Mouse (Mus musculus): Measurements from ENCODE around the gene Lpin1. TPM values are rescaled to one million over a fixed set of nuclear protein-coding genes. Genes with fewer than 3 reads are reported as not detected.

Lpin1 gene
- total RNA-seq, 4 experiments from 2014 or later, result 28.8 to 33.0 (median 30.9) TPM

GRCm38 (mm10) chr12:16528650-16529049 lies 82.1 kb downstream of the Lpin1 start:
- no peak for DNase-seq (ENCODE audit: low spot score in 2 of 2)

DNA sequence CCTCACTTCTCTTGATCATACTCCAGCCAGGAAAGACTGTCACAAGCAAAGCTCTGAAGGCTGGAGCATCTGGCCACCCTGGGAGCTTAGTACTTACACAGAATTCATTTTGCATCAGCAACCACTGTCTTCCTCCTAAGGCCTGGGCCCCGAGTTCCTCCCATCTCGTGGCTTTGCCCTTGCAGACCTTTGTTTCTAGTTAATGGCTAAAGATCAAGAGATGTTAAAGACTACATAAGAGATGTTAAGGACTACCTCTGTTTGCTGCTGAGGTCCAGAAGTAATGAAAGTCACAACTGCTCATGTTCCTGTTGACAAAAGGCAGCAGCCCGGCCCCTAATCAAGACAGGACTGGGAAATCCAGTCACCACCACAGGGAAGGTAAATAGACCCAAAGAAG lies 82.8 kb downstream of the Lpin1 start:
- DNase-seq (ENCODE audit: low spot score in 2 of 2), result no peak

- no peak for DNase-seq (ENCODE audit: low spot score in 2 of 2)
These were observed 83.9 kb downstream of the Lpin1 start for GRCm38 (mm10) chr12:16526862-16527261.

DNA sequence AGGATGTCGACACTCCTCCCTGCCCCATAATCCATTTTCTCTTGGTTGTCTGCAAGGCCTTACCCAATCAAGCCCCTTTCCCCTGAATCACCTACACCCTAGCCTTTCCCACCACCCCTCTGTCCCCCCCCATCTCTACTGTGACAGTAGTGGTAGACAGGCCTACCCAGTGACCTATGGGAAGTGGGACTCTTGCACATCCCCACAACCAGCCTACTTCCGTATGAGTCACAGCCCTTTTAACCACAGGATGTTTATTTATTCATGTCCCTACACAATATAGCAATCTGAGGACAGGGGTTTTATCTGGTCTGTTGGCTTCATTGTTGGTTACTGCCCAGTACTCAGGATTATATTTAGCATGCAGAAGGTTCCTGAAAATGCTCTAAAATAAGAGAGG lies 84.6 kb downstream of the Lpin1 start:
- DNase-seq (ENCODE audit: low spot score in 2 of 2), result no peak

GRCm38 (mm10) chr12:16515183-16515582 lies 95.6 kb downstream of the Lpin1 start:
- DNase-seq (ENCODE audit: low spot score in 2 of 2), result peak; percentile 26 to 49

- DNase-seq (ENCODE audit: low spot score in 2 of 2), result no peak
These were observed 97.8 kb downstream of the Lpin1 start for GRCm38 (mm10) chr12:16512991-16513390.

DNA sequence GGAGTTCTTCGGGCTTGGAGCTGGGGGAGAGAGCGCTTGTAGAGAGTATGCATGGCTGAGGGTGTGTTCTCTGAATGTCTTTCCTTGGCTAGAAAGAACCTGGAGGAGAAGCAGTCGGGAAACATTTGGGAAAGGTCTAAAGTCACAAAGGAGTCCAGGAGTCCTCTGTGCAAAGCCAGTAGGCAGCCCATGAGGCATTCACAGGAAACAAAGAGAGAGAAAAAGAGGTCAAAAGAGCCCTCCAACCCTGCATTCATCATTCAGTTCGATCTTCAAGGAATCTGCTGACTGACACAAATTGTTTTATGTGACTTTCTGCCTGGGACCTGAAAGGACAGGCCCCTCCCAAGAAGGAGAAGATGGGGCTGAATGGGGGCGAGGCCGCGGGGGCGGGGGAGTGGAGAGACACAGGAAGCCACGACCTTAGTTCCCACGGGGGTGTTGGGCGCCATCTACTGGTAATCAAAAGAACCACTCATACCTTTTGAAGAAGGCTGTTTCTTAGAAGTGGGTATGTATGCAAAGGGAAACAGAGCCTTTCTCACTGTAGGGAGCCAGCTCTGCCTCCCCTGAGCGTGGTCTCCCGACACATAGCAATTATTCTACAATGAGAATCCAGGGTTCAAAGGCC lies 101.5 kb downstream of the Lpin1 start:
- DNase-seq (ENCODE audit: low spot score in 2 of 2), result peak; percentile 40 to 45

GRCm38 (mm10) chr12:16506796-16507790 lies 103.7 kb downstream of the Lpin1 start:
- DNase-seq (ENCODE audit: low spot score in 2 of 2), result no peak

GRCm38 (mm10) chr12:16504244-16504643 lies 106.5 kb downstream of the Lpin1 start:
- DNase-seq (ENCODE audit: low spot score in 2 of 2), result no peak

DNA sequence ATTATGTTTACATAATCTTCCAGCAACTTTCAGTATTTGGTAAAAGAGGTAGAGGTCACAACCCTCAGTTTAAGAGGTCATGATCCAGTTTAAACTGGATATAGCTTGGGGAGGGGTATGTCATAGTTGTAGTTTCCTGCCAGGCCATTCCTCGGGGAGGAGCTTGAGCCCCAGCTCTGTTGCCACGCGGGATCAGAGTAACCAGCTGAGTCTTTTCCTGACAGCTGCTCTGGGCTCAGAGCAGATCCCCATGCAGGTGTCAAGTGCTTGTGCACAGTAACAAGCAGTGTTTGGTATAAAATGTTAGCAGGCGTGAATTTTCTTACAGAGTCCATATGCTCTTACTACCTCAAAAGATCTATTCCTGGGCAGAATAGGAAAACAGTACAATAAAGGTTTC lies 112.8 kb downstream of the Lpin1 start:
- DNase-seq (ENCODE audit: low spot score in 2 of 2), result no peak

DNA sequence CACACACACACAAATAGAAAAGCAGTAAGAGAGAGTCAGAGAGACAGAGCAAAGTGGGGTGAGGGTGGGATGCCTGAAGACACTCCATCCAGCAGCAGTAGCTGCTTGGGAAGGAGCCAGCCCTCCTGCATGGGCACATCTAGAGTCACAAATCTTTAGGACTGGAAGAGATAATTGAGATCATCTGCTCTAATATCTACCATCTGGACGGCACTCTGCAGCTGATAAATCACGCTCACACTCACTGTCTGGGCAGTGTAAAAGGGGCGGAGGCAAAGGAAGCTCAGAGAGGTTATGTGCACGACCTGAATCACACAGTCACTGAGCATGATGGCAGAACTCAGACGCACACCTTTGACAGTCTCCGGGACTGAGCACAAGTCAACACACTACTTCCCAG lies 118.1 kb downstream of the Lpin1 start:
- DNase-seq (ENCODE audit: low spot score in 2 of 2), result no peak

DNA sequence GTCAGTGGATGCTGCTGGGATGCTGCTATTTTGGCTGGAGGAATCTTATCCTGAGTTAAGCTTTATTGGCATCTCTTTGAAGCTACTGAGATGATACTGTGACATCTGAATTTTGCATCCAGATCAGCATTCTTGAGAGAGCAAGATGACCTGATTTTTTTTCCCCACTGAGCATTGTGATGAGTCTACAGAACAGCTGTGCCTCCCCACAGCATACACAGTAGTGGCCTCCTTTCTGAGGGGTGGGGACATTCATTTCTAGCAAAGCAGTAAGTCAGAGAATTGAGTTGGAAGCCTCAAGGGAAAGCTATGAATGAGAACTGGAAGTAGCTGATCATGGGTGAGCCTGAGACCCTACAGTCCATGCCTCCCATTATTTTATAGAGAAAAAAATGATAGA lies 121.9 kb downstream of the Lpin1 start:
- no peak for DNase-seq (ENCODE audit: low spot score in 2 of 2)

DNA sequence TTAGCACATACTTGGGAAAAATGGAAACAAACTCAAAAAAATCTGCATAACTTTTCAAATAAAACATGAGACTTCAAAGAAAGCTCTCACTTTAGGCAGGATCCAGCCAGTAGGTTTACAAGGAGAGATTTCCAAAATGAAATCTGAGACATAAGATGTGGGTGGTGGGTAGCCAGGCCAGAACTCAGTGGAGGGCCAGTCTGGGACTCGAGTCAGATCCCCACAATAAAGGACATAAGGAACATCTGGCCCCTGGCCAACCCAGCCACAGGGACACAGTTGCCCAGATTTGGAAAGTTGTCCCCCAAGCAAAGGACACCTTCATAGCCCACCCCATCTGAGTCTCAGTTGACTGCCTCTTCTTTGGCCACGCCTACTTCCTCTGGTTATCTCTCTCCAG lies 123.3 kb downstream of the Lpin1 start:
- no peak for DNase-seq (ENCODE audit: low spot score in 2 of 2)

Other genes starting within 250 kb of the Lpin1 start
- 100 to 1,000 TPM; 161 to 213 (median 178) TPM for gene Ntsr2, start 42.4 kb upstream of the Lpin1 start, total RNA-seq (2022)
- gene Greb1, start 189.9 kb upstream of the Lpin1 start, total RNA-seq (2022), result 1 to 10 TPM in 2 of 4 experiments, under 1 TPM in 2; 0.78 to 1.5 (median 1.0) TPM
- gene E2f6, start 200.0 kb upstream of the Lpin1 start, total RNA-seq (2022), result 10 to 100 TPM; 31.7 to 40.5 (median 35.8) TPM